Mouse (Mus musculus) brown adipose tissue, adult 24 weeks (tissue): Measurements from ENCODE around the gene Hist1h4h. TPM values are rescaled to one million over a fixed set of nuclear protein-coding genes. Genes with fewer than 3 reads are reported as not detected.
"Not testable (repeated sequence)": the region's sequence is repeated elsewhere in the genome, so short reads cannot be mapped to it uniquely, and the experiment has no call there.

ENCODE experiments used
- H3K27ac ChIP-seq: fragments of 200-500 bp; replicated peaks from 2 replicates; pipeline ENCODE4 v1.5.1; 2012; ENCODE audit warnings: low read depth, mild to moderate bottlenecking, low read length
- H3K4me1 ChIP-seq: fragments of 200-500 bp; 2 replicates; pipeline ENCODE4 v1.6.1; 2012; ENCODE audit warnings: low read length, mixed read lengths; ENCODE audit not compliant: control insufficient read depth, insufficient read depth, insufficient read length
- H3K4me3 ChIP-seq: fragments of 200-500 bp; 2 replicates; pipeline ENCODE4 v1.5.1; 2012; ENCODE audit warnings: low read depth, mild to moderate bottlenecking, low read length, moderate library complexity; ENCODE audit not compliant: insufficient read depth
- polyA plus RNA-seq: library from polyadenylated mRNA; stranded (reverse); fragments of >200 nt; gene quantifications from 2 replicates; pipeline ENCODE4 v1.2.4, GENCODE M21; 2012; ENCODE audit not compliant: missing spikeins, insufficient read depth, insufficient read length

Hist1h4h gene
- polyA plus RNA-seq, 1 experiment = 69.6 TPM

DNA sequence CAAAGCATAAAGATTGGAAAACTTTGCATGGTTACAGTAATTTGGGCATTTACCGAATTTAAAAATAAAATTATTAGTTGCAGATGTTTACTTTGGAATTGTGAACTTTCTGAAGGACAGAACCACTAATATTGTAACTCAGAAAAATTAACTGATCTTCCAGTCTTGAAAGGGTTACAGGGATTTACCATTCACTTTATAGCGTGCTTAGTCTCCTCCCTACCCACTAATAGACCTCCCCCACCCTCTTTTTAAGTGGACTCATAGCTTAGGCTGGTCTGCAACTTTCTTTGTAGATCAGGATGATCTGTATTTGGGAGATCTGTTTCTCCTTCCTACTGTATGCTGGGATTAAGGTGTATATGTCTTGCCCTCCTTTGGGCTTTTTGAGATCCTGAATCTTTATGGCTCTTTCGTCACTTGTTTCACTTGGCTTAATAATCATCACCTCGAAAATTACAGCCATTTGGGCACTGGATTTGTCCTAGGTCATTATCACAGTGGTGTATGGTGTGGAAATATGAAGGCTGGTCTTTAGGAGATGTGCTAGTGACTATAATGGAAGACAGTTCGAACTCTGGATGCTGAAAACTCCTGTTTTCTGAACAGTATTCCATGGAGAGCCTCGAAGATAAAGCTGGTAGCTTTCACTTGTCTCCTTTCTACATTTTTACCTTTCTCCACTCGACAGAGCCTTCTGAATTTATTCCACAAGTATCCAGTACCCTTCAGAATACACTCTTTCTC is 5.4 kb downstream of the Hist1h4h start:
- Histone ChIP-seq H3K4me3 (no peak overlapping the region), H3K27ac (no peak overlapping the region), H3K4me1 (peaks cover 8% of the 10 kb centered on the region)

DNA sequence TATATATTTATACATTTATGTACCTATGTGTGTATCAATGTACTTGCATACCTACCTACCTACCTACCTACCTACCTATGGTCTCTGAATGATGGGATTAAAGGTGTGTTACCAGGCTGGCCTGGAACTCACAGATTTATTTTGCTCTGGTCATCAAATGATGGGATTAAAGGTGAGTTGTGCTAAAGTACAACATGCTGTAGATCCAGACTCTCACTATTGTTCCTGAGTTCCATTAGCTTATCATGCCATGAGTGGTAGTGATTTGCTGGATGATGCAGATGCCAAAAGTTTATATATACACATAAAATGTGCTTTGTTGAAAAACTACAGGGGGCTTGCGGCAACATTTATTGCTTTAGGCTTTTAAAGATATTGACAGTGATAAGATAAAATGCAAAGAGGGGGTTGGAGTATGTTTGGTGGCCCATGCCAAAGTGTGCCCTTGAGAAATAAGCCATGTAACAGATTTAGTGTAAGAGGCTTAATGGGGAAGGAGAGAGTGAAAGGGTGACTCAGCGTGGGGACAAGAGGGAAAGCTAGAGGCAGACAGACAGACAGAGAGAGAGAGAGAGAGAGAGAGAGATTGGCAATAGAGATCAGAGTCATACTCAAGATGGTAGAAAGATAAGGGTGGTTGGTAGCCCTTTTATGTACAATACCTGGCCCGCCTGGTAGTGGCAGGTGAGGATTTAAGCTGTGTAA is 6.3 kb downstream of the Hist1h4h start:
- Histone ChIP-seq H3K4me3 (no peak overlapping the region), H3K27ac (no peak overlapping the region)

DNA sequence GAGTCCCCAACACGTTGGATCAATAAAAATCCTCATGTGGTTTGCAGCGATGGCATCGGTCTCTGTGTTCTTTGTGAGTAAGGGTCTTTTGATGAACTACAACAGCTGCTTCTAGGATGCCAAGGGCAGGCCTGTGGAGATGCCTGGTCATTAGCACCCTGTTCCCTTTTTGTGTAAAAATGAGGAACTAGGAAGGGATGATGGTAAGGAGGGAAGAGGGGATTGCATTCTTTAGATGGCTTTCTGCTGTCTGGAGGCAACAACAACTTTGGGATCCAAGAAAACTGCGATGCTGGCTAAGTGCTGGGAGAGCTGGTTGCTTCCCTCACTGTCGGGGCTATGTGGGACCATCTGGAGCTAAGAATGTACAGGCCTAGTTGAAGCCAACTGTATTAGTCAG is 7.4 kb downstream of the Hist1h4h start:
- H3K4me1 ChIP-seq = 0 out of 2 replicates have a peak, but pooled peaks cover 2% of the 10 kb centered on the region
- H3K4me3 ChIP-seq = no peak overlapping the region
- no peak overlapping the region for H3K27ac ChIP-seq

More for the DNA sequence above, 6.3 kb downstream of the Hist1h4h start:
- H3K4me1 ChIP-seq = peaks cover 8% of the 10 kb centered on the region

DNA sequence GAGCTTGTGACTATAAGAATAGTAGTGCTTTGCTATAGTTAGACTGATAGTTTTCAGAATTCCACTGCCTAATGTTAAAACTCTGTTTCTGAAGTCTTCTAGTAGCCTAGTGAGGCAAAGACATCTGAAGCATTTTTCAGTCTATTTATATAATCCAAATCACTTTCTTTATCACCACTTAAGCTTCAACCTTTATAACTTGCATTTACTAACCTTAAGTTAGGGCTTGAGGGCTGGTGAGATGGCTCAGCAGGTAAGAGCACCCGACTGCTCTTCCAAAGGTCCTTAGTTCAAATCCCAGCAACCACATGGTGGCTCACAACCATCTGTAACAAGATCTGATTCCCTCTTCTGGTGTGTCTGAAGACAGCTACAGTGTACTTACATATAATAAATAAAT is 9.0 kb downstream of the Hist1h4h start:
- H3K27ac ChIP-seq, H3K4me1 ChIP-seq, H3K4me3 ChIP-seq: not testable (repeated sequence)

DNA sequence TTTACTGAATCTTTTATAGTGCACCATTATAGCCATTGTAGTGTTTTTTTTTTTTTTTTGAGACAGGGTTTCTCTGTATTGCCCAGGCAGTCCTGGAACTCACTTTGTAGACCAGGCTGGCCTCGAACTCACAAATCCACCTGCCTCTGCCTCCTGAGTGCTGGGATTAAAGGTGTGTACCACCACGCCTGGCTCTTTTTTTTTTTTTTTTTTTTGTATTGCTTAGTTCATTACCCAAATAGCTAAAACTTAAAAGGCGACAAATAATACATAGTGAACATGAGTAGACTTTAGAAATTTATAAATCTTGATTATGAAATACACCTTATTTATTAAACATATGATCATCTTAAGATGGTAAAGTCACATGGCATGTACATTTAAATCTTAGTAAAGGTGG is 10.6 kb downstream of the Hist1h4h start:
- H3K27ac ChIP-seq = no peak overlapping the region
- H3K4me3 ChIP-seq = no peak overlapping the region
- no peaks in the 10 kb centered on the region for H3K4me1 ChIP-seq

DNA sequence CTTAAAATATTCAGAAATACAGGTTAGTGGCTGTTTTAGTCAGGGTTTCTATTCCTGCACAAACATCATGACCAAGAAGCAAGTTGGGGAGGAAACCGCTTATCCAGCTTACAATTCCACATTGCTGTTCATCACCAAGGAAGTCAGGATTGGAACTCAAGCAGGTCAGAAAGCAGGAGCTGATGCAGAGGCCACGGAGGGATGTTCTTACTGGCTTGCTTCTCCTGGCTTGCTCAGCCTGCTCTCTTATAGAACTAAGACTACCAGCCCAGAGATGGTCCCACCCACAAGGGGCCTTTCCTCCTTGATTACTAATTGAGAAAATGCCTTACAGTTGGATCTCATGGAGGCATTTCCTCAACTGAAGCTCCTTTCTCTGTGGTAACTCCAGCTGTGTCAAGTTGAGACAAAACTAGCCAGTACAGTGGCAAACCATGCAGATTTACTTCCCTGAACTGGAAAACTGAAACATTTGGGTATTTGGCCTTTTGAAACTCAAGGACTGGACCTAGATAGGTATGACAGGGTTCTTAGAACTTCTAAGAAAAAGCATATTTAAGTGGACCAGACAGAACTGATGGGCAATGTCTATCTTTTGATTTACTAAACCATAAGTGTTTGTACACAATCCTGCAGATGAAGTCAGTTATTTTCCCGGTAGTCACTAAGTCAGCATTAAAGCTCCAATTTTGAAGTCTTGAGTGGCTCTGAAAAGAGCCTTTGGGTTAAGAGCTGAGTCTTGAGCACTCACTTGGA is 11.6 kb downstream of the Hist1h4h start:
- not testable (repeated sequence) for H3K4me1 ChIP-seq, H3K27ac ChIP-seq
- peak overlapping the region; percentile 74 for H3K4me3 ChIP-seq

DNA sequence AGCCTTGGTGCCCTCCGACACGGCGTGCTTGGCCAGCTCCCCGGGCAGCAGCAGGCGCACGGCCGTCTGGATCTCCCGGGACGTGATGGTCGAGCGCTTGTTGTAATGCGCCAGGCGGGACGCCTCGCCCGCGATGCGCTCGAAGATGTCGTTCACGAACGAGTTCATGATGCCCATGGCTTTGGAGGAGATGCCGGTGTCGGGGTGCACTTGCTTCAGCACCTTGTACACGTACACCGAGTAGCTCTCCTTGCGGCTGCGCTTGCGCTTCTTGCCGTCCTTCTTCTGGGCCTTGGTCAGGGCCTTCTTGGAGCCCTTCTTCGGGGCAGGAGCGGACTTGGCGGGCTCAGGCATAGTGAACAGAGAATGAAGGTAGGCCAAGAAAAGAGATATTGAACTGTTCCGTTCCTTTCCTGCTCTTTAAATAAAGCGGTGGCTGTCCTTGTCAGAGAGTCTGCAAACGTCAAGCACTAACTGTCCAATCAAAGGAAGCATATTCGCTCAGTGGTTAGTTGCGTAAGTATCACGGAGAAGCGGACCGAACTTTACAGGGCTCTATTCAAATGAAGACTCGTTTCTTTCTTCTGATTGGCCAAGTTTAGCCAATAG is 12.3 kb downstream of the Hist1h4h start, which contains the start of gene Hist1h2bh:
Gene Hist1h2bh, minus strand, starts transcription at position 394 of the 609 bp plus-strand sequence.
- 0 out of 2 replicates have a peak within 1 kb of the TSS, but pooled peaks have one; percentile 40 for H3K27ac ChIP-seq
- H3K4me3 ChIP-seq = peak within 1 kb of the TSS; percentile 74

DNA sequence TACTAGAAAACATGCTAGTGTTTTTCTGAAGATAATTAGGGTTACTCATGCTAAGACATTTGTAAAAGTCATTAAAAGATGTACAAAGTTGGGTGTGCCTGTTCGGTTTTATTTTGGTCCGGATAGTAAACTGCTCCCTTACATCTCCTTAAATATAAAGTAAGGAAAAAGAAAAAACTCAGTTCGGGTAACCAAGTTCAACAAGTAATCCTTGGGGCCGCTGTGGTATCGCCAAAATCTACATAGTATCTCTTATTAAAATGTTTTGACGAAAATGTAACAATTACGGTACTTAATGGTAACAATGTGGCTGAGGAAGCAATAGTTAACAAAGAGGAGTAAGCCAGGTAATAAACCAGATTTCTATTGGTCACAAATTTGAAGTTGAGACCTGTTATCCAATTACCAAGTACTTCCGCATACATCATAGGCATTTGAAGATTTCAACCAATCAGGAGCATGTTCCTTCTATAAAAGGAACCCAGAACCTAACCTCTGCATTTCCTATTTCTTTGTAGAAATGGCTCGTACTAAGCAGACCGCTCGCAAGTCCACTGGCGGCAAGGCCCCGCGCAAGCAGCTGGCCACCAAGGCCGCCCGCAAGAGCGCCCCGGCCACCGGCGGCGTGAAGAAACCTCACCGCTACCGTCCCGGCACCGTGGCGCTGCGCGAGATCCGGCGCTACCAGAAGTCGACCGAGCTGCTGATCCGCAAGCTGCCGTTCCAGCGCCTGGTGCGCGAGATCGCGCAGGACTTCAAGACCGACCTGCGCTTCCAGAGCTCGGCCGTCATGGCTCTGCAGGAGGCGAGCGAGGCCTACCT is 13.3 kb downstream of the Hist1h4h start, which contains the start of gene Hist1h3f:
Gene Hist1h3f, plus strand, starts transcription at position 88 of the 822 bp plus-strand sequence.
- H3K4me1 ChIP-seq = no peaks in the 10 kb centered on the region
- H3K27ac ChIP-seq = 0 out of 2 replicates have a peak within 1 kb of the TSS, but pooled peaks have one; percentile 40
- H3K4me3 ChIP-seq = peak within 1 kb of the TSS; percentile 84

More for the DNA sequence above, 12.3 kb downstream of the Hist1h4h start, which contains the start of gene Hist1h2bh:
- not testable (repeated sequence) for H3K4me1 ChIP-seq

DNA sequence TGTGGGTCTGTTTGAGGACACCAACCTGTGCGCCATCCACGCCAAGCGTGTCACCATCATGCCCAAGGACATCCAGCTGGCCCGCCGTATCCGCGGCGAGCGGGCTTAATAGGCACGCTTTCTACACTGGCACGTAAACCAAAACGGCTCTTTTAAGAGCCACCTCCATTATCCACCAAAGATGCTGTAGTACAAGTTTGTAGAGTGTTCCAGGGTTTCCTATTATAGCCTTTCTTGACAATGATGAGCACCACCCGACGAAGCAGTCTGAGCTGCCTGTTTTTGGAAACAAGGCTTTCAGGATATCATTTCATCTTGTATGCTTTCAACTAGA is 13.9 kb downstream of the Hist1h4h start:
- H3K27ac ChIP-seq, H3K4me1 ChIP-seq: not testable (repeated sequence)
- H3K4me3 ChIP-seq = peak overlapping the region; percentile 84

DNA sequence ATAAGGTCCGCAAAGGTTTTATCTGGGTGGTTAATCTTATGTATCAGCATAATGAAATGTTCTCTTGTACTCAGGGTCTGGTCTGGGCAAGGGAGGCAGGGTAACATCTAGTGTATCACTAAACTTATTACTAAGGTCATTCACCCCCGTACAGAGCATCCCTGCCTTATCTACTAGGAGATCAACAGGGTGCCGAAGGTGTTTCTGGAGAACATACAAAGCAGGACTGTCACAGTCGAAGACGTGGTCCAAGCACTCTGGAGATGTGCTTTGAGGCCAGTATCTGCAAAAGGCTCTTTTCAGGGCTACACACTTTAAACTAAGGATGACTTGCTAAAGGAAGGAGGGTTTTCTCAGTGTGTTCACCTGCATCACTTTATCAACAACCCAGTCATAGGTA is 15.8 kb downstream of the Hist1h4h start:
- H3K4me3 ChIP-seq = no peak overlapping the region
- no peaks in the 10 kb centered on the region for H3K4me1 ChIP-seq
- H3K27ac ChIP-seq = no peak overlapping the region

DNA sequence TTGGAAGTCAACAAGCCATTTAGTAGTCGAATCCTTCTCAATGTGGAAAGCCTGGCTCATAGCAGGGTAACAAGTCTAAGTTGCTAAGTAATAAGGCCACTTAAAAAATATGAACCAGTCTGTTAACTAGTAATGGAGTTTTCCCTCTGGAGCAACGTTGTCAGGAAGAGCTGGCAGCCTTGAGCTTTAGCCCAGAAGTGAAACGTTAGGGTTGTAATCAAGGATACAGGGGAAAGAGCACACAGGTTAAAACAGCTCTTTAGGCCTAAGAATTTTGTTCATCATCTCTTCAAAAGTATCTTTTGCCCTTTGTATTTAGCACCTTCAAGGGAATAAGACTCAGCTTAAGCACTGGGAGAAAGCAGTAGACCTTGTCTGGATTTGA is 19.9 kb downstream of the Hist1h4h start:
- no peaks in the 10 kb centered on the region for H3K4me1 ChIP-seq
- H3K4me3 ChIP-seq = peak overlapping the region; percentile 50; the same call in 1 of the 2 replicates
- no peak overlapping the region for H3K27ac ChIP-seq

DNA sequence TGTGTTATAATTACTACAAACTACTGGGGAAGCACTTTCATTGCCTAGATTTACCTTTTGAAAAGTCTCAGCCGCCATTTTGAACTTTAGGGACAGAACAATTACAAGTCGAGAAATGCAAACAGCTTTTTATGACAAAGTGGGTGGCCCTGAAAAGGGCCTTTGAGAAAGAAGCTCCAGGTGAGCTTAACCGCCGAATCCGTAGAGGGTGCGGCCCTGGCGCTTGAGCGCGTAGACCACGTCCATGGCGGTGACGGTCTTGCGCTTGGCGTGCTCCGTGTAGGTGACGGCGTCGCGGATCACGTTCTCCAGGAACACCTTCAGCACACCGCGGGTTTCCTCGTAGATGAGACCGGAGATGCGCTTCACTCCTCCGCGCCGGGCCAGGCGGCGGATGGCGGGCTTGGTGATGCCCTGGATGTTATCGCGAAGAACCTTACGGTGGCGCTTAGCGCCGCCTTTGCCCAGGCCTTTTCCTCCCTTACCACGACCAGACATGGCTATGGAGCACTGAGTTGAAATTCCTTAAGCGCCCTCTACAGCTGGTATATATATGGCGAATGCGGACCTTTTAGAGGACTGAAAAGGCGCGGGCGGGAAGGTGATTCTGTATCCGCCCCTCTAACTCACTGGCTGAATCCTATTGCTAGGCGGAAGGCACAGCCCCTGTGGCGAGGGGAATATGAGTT is 20.4 kb downstream of the Hist1h4h start, which contains the start of gene Hist1h4f:
Gene Hist1h4f, minus strand, starts transcription at position 503 of the 689 bp plus-strand sequence.
- peak within 1 kb of the TSS; percentile 50 for H3K4me3 ChIP-seq
- not testable (repeated sequence) for H3K4me1 ChIP-seq
- H3K27ac ChIP-seq = 0 out of 2 replicates have a peak within 1 kb of the TSS, but pooled peaks have one; percentile 5
